Mouse (Mus musculus) megakaryocyte, adult 5-6 weeks (primary cell): Measurements from ENCODE around the gene Ldb1. TPM values are rescaled to one million over a fixed set of nuclear protein-coding genes. Genes with fewer than 3 reads are reported as not detected.
"Not testable (repeated sequence)": the region's sequence is repeated elsewhere in the genome, so short reads cannot be mapped to it uniquely, and the experiment has no call there.

ENCODE experiments used
- ATAC-seq: 2 replicates; pipeline ENCODE4 v1.8.0; 2016; ENCODE audit warnings: mild to moderate bottlenecking, inconsistent platforms; ENCODE audit not compliant: poor library complexity, severe bottlenecking
- total RNA-seq, 2 experiments: library from RNA; stranded (forward) in 1 of 2; stranded (reverse) in 1 of 2; fragments of 153-499, 151-499 nt in 1 of 2; fragments of 221-1000, 200-1000 nt in 1 of 2; gene quantifications; 2 replicates each; pipeline versions ENCODE4 v1.2.3 to v1.2.4; 2015 to 2017

Ldb1 gene
- total RNA-seq, 2 experiments from 2014 or later, result 48.8 to 60.8 TPM

GRCm38 (mm10) chr19:46030196-46030983 is 14.6 kb downstream of the Ldb1 start:
- ATAC-seq, result no peak

GRCm38 (mm10) chr19:46029652-46030051 is 15.4 kb downstream of the Ldb1 start:
- no peak for ATAC-seq

- ATAC-seq, result no peak
Observed at GRCm38 (mm10) chr19:46028747-46029320, 16.2 kb downstream of the Ldb1 start.

- no peak for ATAC-seq
Observed at GRCm38 (mm10) chr19:46026567-46026966, 18.4 kb downstream of the Ldb1 start.

GRCm38 (mm10) chr19:46024959-46025358 is 20.1 kb downstream of the Ldb1 start:
- no peak for ATAC-seq

GRCm38 (mm10) chr19:46016023-46016422 is 29.0 kb downstream of the Ldb1 start:
- no peak for ATAC-seq

GRCm38 (mm10) chr19:46014572-46015178 is 30.3 kb downstream of the Ldb1 start:
- ATAC-seq, result peak; percentile 94

GRCm38 (mm10) chr19:46005680-46006079 is 39.3 kb downstream of the Ldb1 start:
- ATAC-seq, result no peak

- no peak for ATAC-seq
Observed at GRCm38 (mm10) chr19:46004814-46005466, 40.1 kb downstream of the Ldb1 start.

- peak; percentile 96 for ATAC-seq
Observed at GRCm38 (mm10) chr19:46003371-46004226, 41.4 kb downstream of the Ldb1 start, which contains the start of gene Hps6. Gene Hps6, plus strand, starts transcription at chr19:46003508.

GRCm38 (mm10) chr19:46002279-46002678 is 42.7 kb downstream of the Ldb1 start:
- no peak for ATAC-seq

- no peak for ATAC-seq
Observed at GRCm38 (mm10) chr19:45999378-45999777, 45.6 kb downstream of the Ldb1 start.

- ATAC-seq, result no peak
Observed at GRCm38 (mm10) chr19:45998694-45999217, 46.3 kb downstream of the Ldb1 start.

GRCm38 (mm10) chr19:45997785-45998693 is 47.0 kb downstream of the Ldb1 start, which contains the start of gene Armh3:
Gene Armh3, minus strand, starts transcription at chr19:45998488.
- ATAC-seq, result peak; percentile 97

GRCm38 (mm10) chr19:45997365-45997764 is 47.6 kb downstream of the Ldb1 start:
- no peak for ATAC-seq

GRCm38 (mm10) chr19:45993981-45994737 is 50.9 kb downstream of the Ldb1 start:
- ATAC-seq, result no peak

- not testable (repeated sequence) for ATAC-seq
Observed at GRCm38 (mm10) chr19:45993441-45993840, 51.6 kb downstream of the Ldb1 start.

- no peak for ATAC-seq
Observed at GRCm38 (mm10) chr19:45991171-45991570, 53.8 kb downstream of the Ldb1 start.
